Mouse (Mus musculus): ENCODE measurements around the gene Gm17482. TPM values are rescaled to one million over a fixed set of nuclear protein-coding genes. Genes with fewer than 3 reads are reported as not detected.
A peak's percentile ranks its signal among the peaks of the same experiment; 100 is the strongest.

Gm17482 gene
- polyA plus RNA-seq, 1 experiment from 2014 or later: not detected

DNA sequence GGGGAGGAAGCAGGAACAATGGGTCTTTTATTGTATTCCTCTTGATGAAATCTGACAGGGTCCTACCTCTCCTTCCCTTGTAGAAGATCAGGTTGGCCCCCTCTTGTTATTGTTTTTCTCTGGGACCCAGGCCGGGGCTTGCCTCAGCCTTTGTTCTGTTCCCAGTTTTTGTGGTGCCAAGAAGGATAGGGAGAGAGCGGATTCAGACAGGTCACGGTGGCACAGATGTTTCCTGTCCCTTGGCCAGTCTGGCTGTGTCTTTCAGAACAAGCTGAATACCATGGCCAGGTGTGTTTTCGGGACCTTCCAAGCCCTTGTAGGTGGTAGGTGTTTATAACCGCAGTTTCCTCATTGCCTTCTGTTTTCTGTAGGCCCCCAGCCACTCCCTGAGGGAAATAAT lies 14.0 kb upstream of the Gm17482 start:
- DNase-seq: no peak
- no peak for ATAC-seq (ENCODE audit: low FRiP score, low TSS enrichment)
- H3K27ac ChIP-seq (replicated peaks; ENCODE audit: low read depth, low read length): no peak overlapping the region
- no peaks in the 10 kb centered on the region for H3K9me3 ChIP-seq (ENCODE audit: control insufficient read depth, low read length)
- H3K9ac ChIP-seq (replicated peaks; ENCODE audit: low read length): no peak overlapping the region
- no peak overlapping the region for H3K4me2 ChIP-seq (ENCODE audit: low read length)
- H3K4me1 ChIP-seq (ENCODE audit: control insufficient read depth, insufficient read depth, low read length): no peaks in the 10 kb centered on the region
- H3K4me3 ChIP-seq (replicated peaks; ENCODE audit: low read depth, low read length): no peak overlapping the region
- H3K36me3 ChIP-seq (ENCODE audit: control insufficient read depth, insufficient read depth, low read length): no peaks in the 10 kb centered on the region
- no peaks in the 10 kb centered on the region for H3K27me3 ChIP-seq (ENCODE audit: control insufficient read depth, insufficient read depth, low read length)
- 68% methylated on average over 5 of the region's 5 CpGs for WGBS

DNA sequence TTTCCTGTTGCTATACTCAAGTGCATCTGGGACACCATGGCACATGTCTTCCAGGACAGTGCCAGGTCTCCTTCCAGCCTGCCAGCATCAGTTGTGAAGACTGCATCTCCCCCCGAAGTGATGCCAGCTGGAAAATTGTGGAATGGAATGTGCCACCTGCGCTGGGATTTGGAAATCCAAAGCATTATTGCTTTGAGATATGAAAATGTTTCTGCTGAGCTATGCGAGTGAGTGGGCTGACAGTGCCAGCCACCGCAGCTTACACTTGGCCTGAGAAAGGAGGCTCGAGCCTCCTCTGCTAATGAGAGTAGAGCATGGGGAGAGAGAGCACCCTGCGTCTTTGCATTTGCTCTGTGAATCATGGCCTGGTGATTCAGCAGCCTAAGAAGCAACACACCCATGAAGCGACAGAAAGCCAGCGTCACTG lies 5.9 kb upstream of the Gm17482 start:
- no peak for ATAC-seq (ENCODE audit: low FRiP score, low TSS enrichment)
- Histone ChIP-seq H3K9ac (replicated peaks; ENCODE audit: low read length) (no peak overlapping the region), H3K4me3 (replicated peaks; ENCODE audit: low read depth, low read length) (no peak overlapping the region), H3K36me3 (ENCODE audit: control insufficient read depth, insufficient read depth, low read length) (no peaks in the 10 kb centered on the region), H3K27me3 (ENCODE audit: control insufficient read depth, insufficient read depth, low read length) (no peaks in the 10 kb centered on the region), H3K27ac (replicated peaks; ENCODE audit: low read depth, low read length) (no peak overlapping the region), H3K4me1 (ENCODE audit: control insufficient read depth, insufficient read depth, low read length) (no peaks in the 10 kb centered on the region), H3K9me3 (ENCODE audit: control insufficient read depth, low read length) (no peaks in the 10 kb centered on the region), H3K4me2 (ENCODE audit: low read length) (no peak overlapping the region)
- no peak for DNase-seq
- WGBS: 85% methylated on average over 8 of the region's 8 CpGs

DNA sequence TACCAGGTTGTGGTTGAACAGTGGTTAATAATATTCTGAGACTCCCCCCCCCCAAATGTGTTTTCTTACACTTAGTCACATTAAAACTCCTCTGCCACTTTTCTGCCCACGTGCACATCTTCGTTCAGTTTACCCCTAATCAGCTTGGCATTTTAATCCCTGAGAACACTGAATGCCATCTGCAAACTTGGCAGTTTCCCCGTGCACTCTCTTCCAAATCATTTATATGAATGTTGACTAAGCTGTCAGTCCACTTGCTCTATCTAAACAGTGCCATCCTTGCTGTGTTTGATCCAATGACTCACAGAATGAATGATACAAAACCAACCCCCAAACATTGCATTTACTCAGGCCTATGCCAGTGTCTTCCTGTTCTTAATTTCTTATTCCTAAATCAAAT lies 1.6 kb upstream of the Gm17482 start:
- Histone ChIP-seq H3K9me3 (ENCODE audit: control insufficient read depth, low read length) (no peaks in the 10 kb centered on the region), H3K4me3 (replicated peaks; ENCODE audit: low read depth, low read length) (no peak overlapping the region), H3K4me1 (ENCODE audit: control insufficient read depth, insufficient read depth, low read length) (no peaks in the 10 kb centered on the region), H3K36me3 (ENCODE audit: control insufficient read depth, insufficient read depth, low read length) (no peaks in the 10 kb centered on the region), H3K27ac (replicated peaks; ENCODE audit: low read depth, low read length) (no peak overlapping the region), H3K27me3 (ENCODE audit: control insufficient read depth, insufficient read depth, low read length) (no peaks in the 10 kb centered on the region), H3K9ac (replicated peaks; ENCODE audit: low read length) (no peak overlapping the region), H3K4me2 (ENCODE audit: low read length) (no peak overlapping the region)
- WGBS: 52% methylated on average over 3 of the region's 3 CpGs
- ATAC-seq (ENCODE audit: low FRiP score, low TSS enrichment) (no peak), DNase-seq (peak; percentile 11)

DNA sequence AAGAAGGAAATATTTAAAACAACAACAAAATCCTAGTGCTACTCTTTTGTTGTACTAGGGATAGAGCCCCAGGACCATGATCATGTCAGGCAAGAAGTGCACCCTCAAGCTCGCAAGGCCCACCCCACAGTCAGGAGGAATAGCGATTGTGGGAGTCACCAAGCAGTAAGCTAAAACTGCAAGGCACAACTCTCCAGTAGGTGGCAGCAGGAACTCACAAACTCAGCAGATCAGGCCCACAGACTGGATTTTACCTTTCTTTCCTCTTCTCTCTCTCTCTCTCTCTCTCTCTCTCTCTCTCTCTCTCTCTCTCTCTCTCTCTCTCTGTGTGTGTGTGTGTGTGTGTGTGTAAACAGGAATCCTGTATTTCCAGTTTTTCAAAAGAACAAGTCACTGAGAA lies 386 bp downstream of the Gm17482 start:
- H3K36me3 ChIP-seq (ENCODE audit: control insufficient read depth, insufficient read depth, low read length): no peaks in the 10 kb centered on the region
- H3K27ac ChIP-seq (replicated peaks; ENCODE audit: low read depth, low read length): no peak overlapping the region
- H3K9me3 ChIP-seq (ENCODE audit: control insufficient read depth, low read length): no peaks in the 10 kb centered on the region
- H3K9ac ChIP-seq (replicated peaks; ENCODE audit: low read length): no peak overlapping the region
- no peak overlapping the region for H3K4me3 ChIP-seq (replicated peaks; ENCODE audit: low read depth, low read length)
- H3K27me3 ChIP-seq (ENCODE audit: control insufficient read depth, insufficient read depth, low read length): no peaks in the 10 kb centered on the region
- DNase-seq (peak; percentile 91), ATAC-seq (ENCODE audit: low FRiP score, low TSS enrichment) (peak; percentile 37; the same call in 1 of the 2 replicates)
- H3K4me2 ChIP-seq (ENCODE audit: low read length): no peak overlapping the region
- no peaks in the 10 kb centered on the region for H3K4me1 ChIP-seq (ENCODE audit: control insufficient read depth, insufficient read depth, low read length)
- WGBS: 12% methylated on average over 2 of the region's 2 CpGs

DNA sequence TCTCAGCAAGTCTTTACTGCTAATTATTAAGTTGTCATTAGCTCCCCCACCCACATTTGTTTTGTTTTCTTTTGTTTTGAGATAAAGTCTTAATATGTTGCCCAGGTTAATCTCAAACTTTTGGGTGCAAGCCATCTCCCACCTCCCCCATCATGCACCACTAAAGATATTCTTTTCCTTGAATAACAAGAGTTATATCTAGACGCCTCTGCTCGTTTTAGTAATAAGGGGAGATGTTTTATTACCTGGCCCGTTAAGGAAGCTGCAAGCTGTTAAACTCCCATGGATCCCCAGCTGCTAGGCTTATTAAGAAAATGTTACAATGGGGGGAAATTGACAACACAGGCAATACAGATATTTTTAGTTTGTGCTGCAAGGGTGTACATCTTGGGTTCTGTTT lies 3.4 kb downstream of the Gm17482 start:
- WGBS: 84% methylated on average over 3 of the region's 3 CpGs
- Histone ChIP-seq H3K27me3 (ENCODE audit: control insufficient read depth, insufficient read depth, low read length) (no peaks in the 10 kb centered on the region), H3K4me2 (ENCODE audit: low read length) (no peak overlapping the region)

DNA sequence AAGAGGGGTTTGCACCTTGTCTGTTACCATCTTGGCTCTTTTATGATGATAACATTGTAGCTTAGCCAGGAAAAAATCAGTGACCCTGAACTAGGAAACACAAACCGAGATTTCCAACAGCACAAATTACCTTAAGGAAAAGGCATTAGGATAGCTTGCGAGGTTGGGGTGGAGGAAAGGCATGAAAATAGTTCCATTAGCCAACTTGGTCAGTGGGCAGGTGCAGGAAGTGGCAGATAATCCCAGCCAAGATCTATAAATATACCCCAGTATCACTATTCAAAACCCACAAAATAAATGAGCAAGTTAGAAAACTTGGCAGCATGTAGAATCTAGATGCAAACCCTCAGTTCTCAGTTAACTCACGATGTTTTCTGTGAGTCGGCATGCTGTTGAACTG lies 4.7 kb downstream of the Gm17482 start:
- no peak overlapping the region for H3K9ac ChIP-seq (replicated peaks; ENCODE audit: low read length)
- H3K27me3 ChIP-seq (ENCODE audit: control insufficient read depth, insufficient read depth, low read length): no peaks in the 10 kb centered on the region
- H3K4me2 ChIP-seq (ENCODE audit: low read length): no peak overlapping the region
- no peak overlapping the region for H3K4me3 ChIP-seq (replicated peaks; ENCODE audit: low read depth, low read length)
- H3K27ac ChIP-seq (replicated peaks; ENCODE audit: low read depth, low read length): no peak overlapping the region
- DNase-seq (no peak), ATAC-seq (ENCODE audit: low FRiP score, low TSS enrichment) (no peak)
- no peaks in the 10 kb centered on the region for H3K9me3 ChIP-seq (ENCODE audit: control insufficient read depth, low read length)
- H3K4me1 ChIP-seq (ENCODE audit: control insufficient read depth, insufficient read depth, low read length): no peaks in the 10 kb centered on the region
- H3K36me3 ChIP-seq (ENCODE audit: control insufficient read depth, insufficient read depth, low read length): no peaks in the 10 kb centered on the region
- WGBS: 88% methylated on average over 4 of the region's 4 CpGs

More for the DNA sequence above, 3.4 kb downstream of the Gm17482 start:
- no peak overlapping the region for H3K27ac ChIP-seq (replicated peaks; ENCODE audit: low read depth, low read length)
- no peaks in the 10 kb centered on the region for H3K4me1 ChIP-seq (ENCODE audit: control insufficient read depth, insufficient read depth, low read length)
- H3K9ac ChIP-seq (replicated peaks; ENCODE audit: low read length): no peak overlapping the region
- H3K4me3 ChIP-seq (replicated peaks; ENCODE audit: low read depth, low read length): no peak overlapping the region
- H3K36me3 ChIP-seq (ENCODE audit: control insufficient read depth, insufficient read depth, low read length): no peaks in the 10 kb centered on the region
- H3K9me3 ChIP-seq (ENCODE audit: control insufficient read depth, low read length): no peaks in the 10 kb centered on the region
- no peak for DNase-seq
- no peak for ATAC-seq (ENCODE audit: low FRiP score, low TSS enrichment)

DNA sequence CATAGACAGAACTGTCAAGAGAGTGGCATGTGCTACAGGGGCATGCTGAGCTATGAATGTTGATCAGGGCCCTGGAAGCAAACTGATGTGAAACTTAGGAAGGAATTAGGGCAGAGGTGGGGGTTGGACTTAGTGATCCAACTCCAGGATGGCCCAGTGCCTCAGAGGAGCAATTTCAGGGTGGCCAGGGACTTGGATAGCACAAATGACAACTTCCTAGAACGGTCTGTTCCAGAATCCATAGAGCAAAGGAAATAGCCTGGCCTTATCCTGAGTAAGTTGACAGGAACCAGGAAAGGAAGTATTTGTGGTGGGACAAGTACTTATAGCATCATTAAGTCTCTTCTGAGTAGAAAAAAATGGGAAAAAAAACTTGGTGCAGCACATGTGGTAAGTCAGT lies 5.4 kb downstream of the Gm17482 start:
- ATAC-seq (ENCODE audit: low FRiP score, low TSS enrichment) (no peak), DNase-seq (no peak)
- no peak overlapping the region for H3K4me2 ChIP-seq (ENCODE audit: low read length)
- H3K9ac ChIP-seq (replicated peaks; ENCODE audit: low read length): no peak overlapping the region
- WGBS: 91% methylated on average over 1 of the region's 1 CpGs
- no peaks in the 10 kb centered on the region for H3K9me3 ChIP-seq (ENCODE audit: control insufficient read depth, low read length)
- H3K27me3 ChIP-seq (ENCODE audit: control insufficient read depth, insufficient read depth, low read length): no peaks in the 10 kb centered on the region
- H3K4me3 ChIP-seq (replicated peaks; ENCODE audit: low read depth, low read length): no peak overlapping the region
- H3K4me1 ChIP-seq (ENCODE audit: control insufficient read depth, insufficient read depth, low read length): no peaks in the 10 kb centered on the region
- no peaks in the 10 kb centered on the region for H3K36me3 ChIP-seq (ENCODE audit: control insufficient read depth, insufficient read depth, low read length)
- no peak overlapping the region for H3K27ac ChIP-seq (replicated peaks; ENCODE audit: low read depth, low read length)

DNA sequence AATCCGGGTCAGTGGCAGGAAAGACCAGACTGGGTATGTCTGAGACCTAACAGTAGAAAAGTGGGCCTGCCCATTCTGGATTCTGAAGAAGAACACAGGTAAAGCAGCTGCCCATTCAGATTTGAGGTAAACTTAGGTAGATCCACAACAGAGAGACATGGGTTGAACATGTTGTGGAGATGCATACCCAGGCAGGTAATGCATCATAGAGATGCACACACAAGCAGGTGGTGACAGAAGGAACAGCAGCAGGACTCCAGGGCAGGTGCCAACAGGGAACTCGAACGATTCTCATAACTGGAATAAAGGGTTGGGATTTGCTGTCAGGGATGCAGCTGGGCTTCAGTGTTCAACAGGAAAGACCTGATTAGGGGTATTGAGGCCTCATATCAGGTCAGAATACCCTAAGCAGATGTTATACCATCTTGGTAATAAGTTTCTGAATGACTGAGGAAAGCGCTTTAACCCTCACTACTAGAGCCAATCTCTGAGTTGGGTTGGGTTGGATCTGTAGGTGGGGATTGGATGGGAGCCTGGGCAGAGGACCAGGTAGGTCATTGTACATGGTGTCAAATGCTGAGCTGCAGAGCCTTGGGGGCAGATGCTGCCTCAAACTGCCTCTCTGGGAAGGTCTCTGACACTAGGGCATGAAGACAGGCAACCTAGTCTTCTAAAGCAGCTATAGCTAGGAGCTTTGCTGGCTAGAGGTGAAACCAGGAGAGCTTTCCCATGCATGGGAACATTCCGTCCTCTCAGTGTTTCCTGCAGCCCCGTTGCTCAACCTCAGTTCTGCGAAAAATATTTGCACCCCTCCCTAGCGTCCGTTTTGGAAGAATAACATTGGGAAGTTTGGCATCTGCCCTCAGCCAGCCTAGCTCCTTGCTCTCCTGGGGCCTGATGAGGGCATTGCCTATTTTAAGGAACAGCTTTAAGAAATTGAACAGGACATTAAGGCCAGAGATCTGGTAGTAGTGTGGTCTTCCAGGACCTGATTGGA lies 11.2 kb downstream of the Gm17482 start:
- no peak for ATAC-seq (ENCODE audit: low FRiP score, low TSS enrichment)
- WGBS: 90% methylated on average over 9 of the region's 9 CpGs
- Histone ChIP-seq H3K4me3 (replicated peaks; ENCODE audit: low read depth, low read length) (no peak overlapping the region), H3K9me3 (ENCODE audit: control insufficient read depth, low read length) (no peaks in the 10 kb centered on the region), H3K27me3 (ENCODE audit: control insufficient read depth, insufficient read depth, low read length) (no peaks in the 10 kb centered on the region), H3K4me2 (ENCODE audit: low read length) (no peak overlapping the region), H3K36me3 (ENCODE audit: control insufficient read depth, insufficient read depth, low read length) (0 out of 2 replicates have a peak, but pooled peaks cover 4% of the 10 kb centered on the region), H3K4me1 (ENCODE audit: control insufficient read depth, insufficient read depth, low read length) (no peaks in the 10 kb centered on the region), H3K27ac (replicated peaks; ENCODE audit: low read depth, low read length) (no peak overlapping the region), H3K9ac (replicated peaks; ENCODE audit: low read length) (no peak overlapping the region)
- DNase-seq: no peak

DNA sequence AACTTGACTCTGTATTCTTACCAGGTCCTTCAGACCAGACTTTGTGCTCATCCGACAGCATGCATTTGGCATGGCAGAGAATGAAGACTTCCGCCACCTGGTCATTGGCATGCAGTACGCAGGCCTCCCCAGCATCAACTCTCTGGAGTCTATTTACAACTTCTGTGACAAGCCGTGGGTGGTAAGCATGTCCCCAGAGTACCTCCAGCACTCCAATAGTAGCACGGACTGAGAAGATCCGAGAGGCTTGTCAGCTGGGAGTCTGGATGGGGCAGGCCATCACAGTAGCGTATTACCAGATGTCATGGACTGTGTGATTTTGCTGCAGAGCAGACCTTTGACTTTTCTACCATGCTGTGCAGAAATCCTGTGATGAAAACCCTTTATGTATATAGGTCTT lies 12.2 kb downstream of the Gm17482 start:
- WGBS: 75% methylated on average over 7 of the region's 7 CpGs
- H3K9ac ChIP-seq (replicated peaks; ENCODE audit: low read length): no peak overlapping the region
- ATAC-seq (ENCODE audit: low FRiP score, low TSS enrichment): no peak

More for the DNA sequence above, 12.2 kb downstream of the Gm17482 start:
- Histone ChIP-seq H3K9me3 (ENCODE audit: control insufficient read depth, low read length) (no peaks in the 10 kb centered on the region), H3K4me3 (replicated peaks; ENCODE audit: low read depth, low read length) (no peak overlapping the region), H3K27me3 (ENCODE audit: control insufficient read depth, insufficient read depth, low read length) (no peaks in the 10 kb centered on the region), H3K4me1 (ENCODE audit: control insufficient read depth, insufficient read depth, low read length) (no peaks in the 10 kb centered on the region), H3K27ac (replicated peaks; ENCODE audit: low read depth, low read length) (no peak overlapping the region), H3K4me2 (ENCODE audit: low read length) (no peak overlapping the region), H3K36me3 (ENCODE audit: control insufficient read depth, insufficient read depth, low read length) (0 out of 2 replicates have a peak, but pooled peaks cover 4% of the 10 kb centered on the region)
- no peak for DNase-seq
